Mouse (Mus musculus) mouse trophoblast stem cell (cell line): Measurements from ENCODE around the gene Ces2f.

Experiments used
- in situ Hi-C, 2 experiments: fragments of 300-500 bp; cut with MseI, MboI; formaldehyde crosslinking; loops; 2 replicates in 1 of 2; 3 replicates in 1 of 2; pipeline ENCODE4 v1.15.1; 2025

Gene Ces2f

GRCm38 (mm10) chr8:104947056-104947455 lies at the start of gene Ces2f:
TSS of gene Ces2f (plus strand) at chr8:104947356.
- in situ Hi-C loops = no loop called here

DNA sequence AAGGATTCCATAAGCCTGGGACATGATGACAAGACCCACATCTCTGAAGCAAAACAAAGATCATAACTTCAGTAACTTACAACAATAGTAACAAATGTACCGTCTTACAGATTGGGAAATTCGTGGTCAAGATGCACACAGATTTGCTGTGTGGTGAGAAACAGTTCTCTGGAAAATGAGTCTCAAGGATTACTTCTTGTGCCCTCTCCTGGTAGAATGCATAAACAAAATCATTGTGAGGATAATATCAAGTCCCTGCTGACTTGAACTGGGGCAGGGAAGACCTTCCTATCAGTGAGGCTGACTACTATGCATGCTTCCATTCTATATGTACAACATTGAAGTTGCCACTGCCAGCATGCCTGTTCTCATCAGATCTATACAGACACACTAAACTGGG lies 45.4 kb upstream of the Ces2f start:
- in situ Hi-C loops = loop anchor here in 1 of 2 experiments (10.0 kb wide), 1 partner anchor 57 kb away; the partner anchor contains the start of gene Ces2c

- in situ Hi-C loops = loop anchor here in 1 of 2 experiments (10.0 kb wide), 1 partner anchor 62 kb away; the partner anchor contains the start of gene Ces2c
Observed at GRCm38 (mm10) chr8:104907111-104907510, 40.0 kb upstream of the Ces2f start.

DNA sequence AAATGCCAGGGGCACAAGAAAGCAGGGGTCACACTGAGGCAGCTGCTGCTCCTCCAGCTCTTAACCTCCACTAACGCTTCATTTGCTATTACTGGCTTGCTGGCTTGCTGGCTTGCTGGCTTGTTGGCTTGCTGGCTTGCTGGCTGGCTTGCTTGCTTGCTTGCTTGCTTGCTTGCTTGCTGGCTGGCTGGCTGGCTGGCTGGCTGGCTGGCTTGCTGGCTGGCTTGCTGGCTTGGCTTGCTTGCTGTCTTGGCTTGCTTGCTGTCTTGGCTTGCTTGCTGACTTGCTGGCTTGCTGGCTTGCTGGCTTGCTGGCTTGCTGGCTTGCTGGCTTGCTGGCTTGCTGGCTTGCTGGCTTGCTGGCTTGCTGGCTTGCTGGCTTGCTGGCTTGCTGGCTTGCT lies 38.1 kb upstream of the Ces2f start:
- in situ Hi-C loops = loop anchor here in 1 of 2 experiments (10.0 kb wide), 1 partner anchor 64 kb away; the partner anchor contains the start of gene Ces2c

GRCm38 (mm10) chr8:104909651-104910050 lies 37.5 kb upstream of the Ces2f start:
- in situ Hi-C loops = loop anchor here in 1 of 2 experiments (10.0 kb wide), 1 partner anchor 65 kb away; the partner anchor contains the start of gene Ces2c

- in situ Hi-C loops = no loop called here
Observed at GRCm38 (mm10) chr8:104925972-104926596, 21.1 kb upstream of the Ces2f start, which contains the start of gene Ces2e. TSS of gene Ces2e (plus strand) at chr8:104926260.

GRCm38 (mm10) chr8:104927301-104927700 lies 19.9 kb upstream of the Ces2f start:
- in situ Hi-C loops = no loop called here

- in situ Hi-C loops = no loop called here
Observed at GRCm38 (mm10) chr8:104944665-104945064, 2.5 kb upstream of the Ces2f start.

DNA sequence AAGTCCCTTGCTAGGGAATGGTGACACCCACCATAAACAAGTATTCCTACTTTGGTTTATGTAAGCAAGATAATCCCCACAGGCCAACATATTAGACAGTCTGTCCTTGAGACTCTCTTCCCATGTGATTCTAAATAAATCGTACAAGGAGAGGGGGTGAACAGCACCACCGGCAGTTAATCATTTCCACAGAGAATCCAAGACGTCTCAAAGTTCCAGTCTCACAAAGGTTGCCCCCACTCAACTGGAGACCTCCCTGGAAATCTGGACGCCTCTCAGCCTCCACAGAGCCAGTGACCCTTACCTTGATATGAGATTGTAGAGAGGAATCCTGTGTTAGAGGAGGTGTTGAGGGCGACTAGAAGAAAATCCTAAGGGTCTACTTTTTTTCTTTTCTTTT lies 1.9 kb downstream of the Ces2f start:
- in situ Hi-C loops = no loop called here

GRCm38 (mm10) chr8:104961537-104961961 lies 14.4 kb downstream of the Ces2f start, which contains the start of gene Ces2g:
TSS of gene Ces2g (plus strand) at chr8:104961718.
- in situ Hi-C loops = no loop called here

DNA sequence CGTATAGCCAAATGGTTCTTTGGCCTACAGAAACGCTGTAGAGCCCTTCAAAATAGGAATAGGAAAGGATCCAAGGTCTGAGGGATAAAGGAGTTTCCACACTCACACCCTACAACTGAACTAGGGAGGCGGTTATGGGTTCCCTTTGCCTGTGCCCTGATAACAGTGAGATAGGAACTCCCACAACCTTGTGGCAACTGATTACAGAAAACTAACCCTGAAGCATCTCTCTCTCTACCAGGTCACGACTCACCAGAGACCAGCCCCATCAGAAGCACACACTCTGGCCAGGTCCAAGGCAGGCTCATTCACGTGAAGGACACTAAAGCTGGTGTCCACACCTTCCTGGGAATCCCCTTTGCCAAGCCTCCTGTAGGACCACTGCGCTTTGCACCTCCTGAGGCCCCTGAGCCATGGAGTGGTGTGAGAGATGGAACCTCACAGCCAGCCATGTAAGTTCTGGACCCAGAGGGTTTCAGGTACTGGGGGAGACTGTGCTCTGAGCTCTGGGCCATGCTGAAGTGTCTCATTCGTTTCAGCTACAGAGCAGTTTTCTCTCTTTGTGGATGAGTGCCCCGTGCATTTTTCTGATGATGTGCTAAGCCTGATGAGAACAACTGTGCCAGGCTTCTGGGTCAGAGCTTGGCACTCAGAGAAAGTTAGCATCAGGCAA lies 15.2 kb downstream of the Ces2f start:
- in situ Hi-C loops = no loop called here

GRCm38 (mm10) chr8:104963375-104963894 lies 16.3 kb downstream of the Ces2f start:
- in situ Hi-C loops = no loop called here

DNA sequence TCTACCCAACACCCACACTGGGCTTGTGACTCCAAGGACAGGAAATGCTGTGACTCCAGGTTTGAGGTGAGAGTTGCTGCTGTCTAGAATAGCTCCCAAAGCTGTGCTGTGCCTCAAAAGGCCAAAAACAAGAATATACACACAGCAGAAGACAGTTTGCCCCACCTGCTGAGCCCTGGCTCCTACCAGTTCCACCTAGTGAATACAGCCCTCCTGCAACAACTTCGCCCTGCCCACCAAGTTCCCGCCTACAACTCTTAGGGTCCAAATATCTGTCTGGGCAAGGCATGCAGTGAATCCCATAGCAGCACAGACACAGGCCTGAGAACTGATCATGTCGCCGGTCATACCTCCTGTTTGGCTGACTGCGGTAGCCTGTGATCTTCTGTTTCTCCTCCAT lies 37.0 kb downstream of the Ces2f start:
- in situ Hi-C loops = no loop called here

DNA sequence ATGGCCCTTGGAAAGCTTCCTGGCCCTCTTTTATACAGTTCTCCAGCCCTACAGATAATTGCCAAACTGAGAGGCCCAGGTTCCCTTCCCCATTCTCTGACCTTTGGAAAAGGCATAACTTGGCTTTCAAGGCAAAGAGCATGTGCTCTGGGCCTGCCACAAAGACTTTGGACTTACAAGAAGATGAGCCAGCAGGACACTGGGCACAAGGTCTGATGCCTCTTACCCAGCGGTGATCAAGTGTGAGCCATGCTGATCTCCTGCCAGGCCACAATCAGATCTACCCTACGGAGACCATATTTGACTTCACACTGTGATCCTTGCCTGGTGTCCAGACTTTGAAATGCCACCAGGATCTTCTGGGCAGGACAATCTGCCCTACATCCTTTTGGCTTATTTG lies 37.8 kb downstream of the Ces2f start:
- in situ Hi-C loops = no loop called here

DNA sequence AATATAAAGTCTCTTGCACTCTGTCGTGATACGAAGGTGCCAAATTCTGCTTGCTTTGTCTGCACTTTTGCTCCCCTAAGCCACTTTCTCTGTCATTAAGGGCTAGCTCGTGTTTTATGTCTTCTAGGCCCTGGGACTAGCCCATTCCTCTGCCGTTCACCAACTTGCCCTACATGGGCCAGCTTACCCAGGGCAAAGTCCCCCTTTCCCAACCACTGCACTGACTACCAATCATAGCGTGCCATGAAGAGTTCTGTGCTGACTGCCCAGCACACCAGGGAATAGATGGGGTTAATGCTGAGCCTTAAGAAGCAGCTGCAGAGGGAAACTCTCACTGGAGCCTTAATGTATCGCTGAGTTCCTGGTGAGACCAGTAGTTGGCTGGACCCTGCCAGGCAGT lies 51.0 kb downstream of the Ces2f start:
- in situ Hi-C loops = no loop called here

- in situ Hi-C loops = no loop called here
Observed at GRCm38 (mm10) chr8:104999183-104999582, 52.0 kb downstream of the Ces2f start.

DNA sequence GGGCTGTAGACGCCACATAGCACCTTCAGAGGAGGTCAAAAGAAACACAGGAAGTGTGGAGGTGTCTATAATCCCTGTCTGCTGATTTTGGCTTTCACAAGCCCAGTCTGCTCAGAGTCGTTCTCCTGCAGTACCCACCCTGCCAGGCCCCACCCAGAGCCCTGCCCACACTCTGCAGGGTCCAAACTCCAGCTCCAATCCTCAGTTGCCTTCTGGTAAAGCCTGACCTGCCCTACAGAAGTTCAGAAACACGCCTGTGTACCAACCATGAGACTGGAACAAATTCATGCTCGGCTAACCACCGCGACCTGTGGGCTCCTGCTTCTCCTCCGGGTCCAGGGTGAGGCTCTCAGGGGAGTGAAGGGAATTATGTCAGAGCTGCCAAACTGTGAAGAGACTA lies 53.4 kb downstream of the Ces2f start, which contains the start of gene Ces2h:
Gene Ces2h (plus strand): TSS at position 268 of the 400 bp plus-strand sequence.
- in situ Hi-C loops = no loop called here
